7 mouse cellular contexts compared by ENCODE assay signal in genomic region chr15:103240160-103241028, GRCm38 (mm10). TPM values are rescaled to one million over a fixed set of nuclear protein-coding genes. Genes with fewer than 3 reads are reported as not detected.
DNase-seq lines count a peak whose midpoint lies in the region; ATAC-seq lines count a peak whose summit lies in the region.

Gene Hnrnpa1, plus strand, starts transcription at chr15:103240432.

- H3K27me3 ChIP-seq in embryonic facial prominence, embryonic 12.5 days = no peaks in the 10 kb centered on the region
- no peaks in the 10 kb centered on the region for H3K27me3 ChIP-seq in limb, embryonic 11.5 days (ENCODE audit: control insufficient read depth, insufficient read depth, low read length)
- H3K27me3 ChIP-seq in midbrain, embryonic 14.5 days (ENCODE audit: control insufficient read depth, insufficient read depth, low read length) = no peaks in the 10 kb centered on the region

- peaks cover 23% of the 10 kb centered on the region for H3K4me1 ChIP-seq in embryonic facial prominence, embryonic 12.5 days
- peaks cover 11% of the 10 kb centered on the region for H3K4me1 ChIP-seq in limb, embryonic 11.5 days (ENCODE audit: control insufficient read depth, insufficient read depth, low read length)
- peaks cover 30% of the 10 kb centered on the region for H3K4me1 ChIP-seq in midbrain, embryonic 14.5 days (ENCODE audit: control insufficient read depth, insufficient read depth, low read length)

- peaks cover 33% of the 10 kb centered on the region for H3K36me3 ChIP-seq in embryonic facial prominence, embryonic 12.5 days
- H3K36me3 ChIP-seq in limb, embryonic 11.5 days (ENCODE audit: control insufficient read depth, insufficient read depth, low read length) = peaks cover 17% of the 10 kb centered on the region
- H3K36me3 ChIP-seq in midbrain, embryonic 14.5 days (ENCODE audit: control insufficient read depth, insufficient read depth, low read length) = peaks cover 36% of the 10 kb centered on the region

- H3K4me3 ChIP-seq in embryonic facial prominence, embryonic 12.5 days = peak within 1 kb of the TSS; percentile 61
- H3K4me3 ChIP-seq in limb, embryonic 11.5 days (ENCODE audit: low read depth, low read length) = peak within 1 kb of the TSS; percentile 58
- peak within 1 kb of the TSS; percentile 59 for H3K4me3 ChIP-seq in midbrain, embryonic 14.5 days (replicated peaks; ENCODE audit: low read depth, low read length)

- ATAC-seq in embryonic facial prominence, embryonic 12.5 days (ENCODE audit: insufficient number of reproducible peaks, insufficient read depth, low FRiP score, low TSS enrichment) = peak; percentile 90
- ATAC-seq in limb, embryonic 11.5 days (ENCODE audit: insufficient number of reproducible peaks, low FRiP score, low TSS enrichment, low read depth) = peak; percentile 92
- ATAC-seq in midbrain, embryonic 14.5 days (ENCODE audit: low FRiP score, low TSS enrichment) = peak; percentile 94

- H3K9ac ChIP-seq in embryonic facial prominence, embryonic 12.5 days = peak within 1 kb of the TSS; percentile 87
- H3K9ac ChIP-seq in limb, embryonic 11.5 days (ENCODE audit: low read length) = peak within 1 kb of the TSS; percentile 86
- H3K9ac ChIP-seq in midbrain, embryonic 14.5 days (replicated peaks; ENCODE audit: low read length) = peak within 1 kb of the TSS; percentile 74

- peak within 1 kb of the TSS; percentile 94 for H3K27ac ChIP-seq in embryonic facial prominence, embryonic 12.5 days
- peak within 1 kb of the TSS; percentile 85 for H3K27ac ChIP-seq in limb, embryonic 11.5 days (replicated peaks; ENCODE audit: low read depth, low read length)
- H3K27ac ChIP-seq in midbrain, embryonic 14.5 days (replicated peaks; ENCODE audit: low read depth, low read length) = peak within 1 kb of the TSS; percentile 92

- under 1% methylated on average over 47 of the region's 47 CpGs for WGBS in embryonic facial prominence, embryonic 12.5 days
- under 1% methylated on average over 47 of the region's 47 CpGs for WGBS in limb, embryonic 11.5 days
- under 1% methylated on average over 47 of the region's 47 CpGs for WGBS in midbrain, embryonic 14.5 days

- H3K9me3 ChIP-seq in embryonic facial prominence, embryonic 12.5 days = no peaks in the 10 kb centered on the region
- no peaks in the 10 kb centered on the region for H3K9me3 ChIP-seq in limb, embryonic 11.5 days (ENCODE audit: control insufficient read depth, low read length)
- no peaks in the 10 kb centered on the region for H3K9me3 ChIP-seq in midbrain, embryonic 14.5 days (ENCODE audit: control insufficient read depth, low read length)

- H3K4me2 ChIP-seq in embryonic facial prominence, embryonic 12.5 days (replicated peaks) = peak within 1 kb of the TSS; percentile 94
- peak within 1 kb of the TSS; percentile 86 for H3K4me2 ChIP-seq in limb, embryonic 11.5 days (ENCODE audit: low read depth, severe bottlenecking)
- H3K4me2 ChIP-seq in midbrain, embryonic 14.5 days (ENCODE audit: low read length) = peak within 1 kb of the TSS; percentile 85

- peak; percentile 83 for DNase-seq in adrenal gland, postnatal 25 days
- peak; percentile 100 for DNase-seq in heart, adult 11 months
- DNase-seq in kidney, adult 18-20 months = peak; percentile 92
- DNase-seq in limb, embryonic 11.5 days (ENCODE audit: low spot score) = peak; percentile 91
- DNase-seq in midbrain, embryonic 14.5 days = peak; percentile 99
- DNase-seq in spleen, adult 18-20 months = peak; percentile 76 to 84

RNA-seq across cellular contexts. Expression of gene Hnrnpa1, which starts in this region (rescaled TPM):
- total RNA-seq in adrenal gland, postnatal 25 days (2021) = 210 and 212 TPM in 2 replicates
- polyA plus RNA-seq in embryonic facial prominence, embryonic 12.5 days (2016; fragmentation: Nextera tagmentation; extraction: Ambion mirVana) = 1,204 and 1,244 TPM in 2 replicates
- 1,585 and 1,592 TPM in 2 replicates for polyA plus RNA-seq in limb, embryonic 11.5 days (2014; fragmentation: Nextera tagmentation; extraction: Ambion mirVana)
- 764 and 768 TPM in 2 replicates for polyA plus RNA-seq in midbrain, embryonic 14.5 days (2014; fragmentation: Nextera tagmentation; extraction: Ambion mirVana)

Comparison
In these comparisons a context has a peak if more than half of its experiments do, and no peak if none do; other contexts are left out.
1. Peak in every context shown above with its lines: DNase-seq, ATAC-seq, H3K4me3 ChIP-seq and H3K27ac ChIP-seq.